Mouse (Mus musculus): ENCODE results near the gene Gm37240. TPM values are rescaled to one million over a fixed set of nuclear protein-coding genes. Genes with fewer than 3 reads are reported as not detected.
"Not testable (repeated sequence)": the region's sequence is repeated elsewhere in the genome, so short reads cannot be mapped to it uniquely, and the experiment has no call there.

Gene Gm37240
- polyA plus RNA-seq, 1 experiment from 2014 or later = 0.52 TPM

- whole genome bisulfite sequencing = 89% methylated on average over 4 of the region's 4 CpGs
- Histone ChIP-seq H3K36me3 (ENCODE audit: control insufficient read depth, insufficient read depth, low read length) (no peaks in the 10 kb centered on the region), H3K9me3 (ENCODE audit: control insufficient read depth, low read length) (no peaks in the 10 kb centered on the region), H3K4me1 (replicated peaks; ENCODE audit: control insufficient read depth, insufficient read depth, low read length) (no peaks in the 10 kb centered on the region), H3K27ac (ENCODE audit: low read depth, low read length) (no peak overlapping the region), H3K4me2 (replicated peaks; ENCODE audit: low read depth, low read length) (no peak overlapping the region), H3K9ac (ENCODE audit: low read depth, low read length) (no peak overlapping the region), H3K27me3 (ENCODE audit: control insufficient read depth, insufficient read depth, low read length) (no peaks in the 10 kb centered on the region), H3K4me3 (ENCODE audit: low read depth, low read length) (no peak overlapping the region)
- no peak for ATAC-seq (ENCODE audit: low FRiP score)
- no peak for DNase-seq (ENCODE audit: low spot score)
These were observed 1323.9 kb downstream of the Gm37240 start for GRCm38 (mm10) chr3:84563415-84563814.

GRCm38 (mm10) chr3:84562911-84563310 is 1324.4 kb downstream of the Gm37240 start:
- H3K9ac ChIP-seq (ENCODE audit: low read depth, low read length); DNase-seq (ENCODE audit: low spot score); H3K4me3 ChIP-seq (ENCODE audit: low read depth, low read length); H3K4me1 ChIP-seq (replicated peaks; ENCODE audit: control insufficient read depth, insufficient read depth, low read length); H3K4me2 ChIP-seq (replicated peaks; ENCODE audit: low read depth, low read length); H3K36me3 ChIP-seq (ENCODE audit: control insufficient read depth, insufficient read depth, low read length); H3K9me3 ChIP-seq (ENCODE audit: control insufficient read depth, low read length); H3K27me3 ChIP-seq (ENCODE audit: control insufficient read depth, insufficient read depth, low read length); H3K27ac ChIP-seq (ENCODE audit: low read depth, low read length); ATAC-seq (ENCODE audit: low FRiP score): not testable (repeated sequence)
- WGBS = 88% methylated on average over 2 of the region's 2 CpGs

GRCm38 (mm10) chr3:84558301-84558700 is 1329.0 kb downstream of the Gm37240 start:
- no peak overlapping the region for H3K9ac ChIP-seq (ENCODE audit: low read depth, low read length)
- H3K4me3 ChIP-seq (ENCODE audit: low read depth, low read length) = no peak overlapping the region
- DNase-seq (ENCODE audit: low spot score) = no peak
- no peak overlapping the region for H3K4me2 ChIP-seq (replicated peaks; ENCODE audit: low read depth, low read length)
- no peaks in the 10 kb centered on the region for H3K27me3 ChIP-seq (ENCODE audit: control insufficient read depth, insufficient read depth, low read length)
- no peaks in the 10 kb centered on the region for H3K4me1 ChIP-seq (replicated peaks; ENCODE audit: control insufficient read depth, insufficient read depth, low read length)
- H3K27ac ChIP-seq (ENCODE audit: low read depth, low read length) = no peak overlapping the region
- no peaks in the 10 kb centered on the region for H3K9me3 ChIP-seq (ENCODE audit: control insufficient read depth, low read length)
- WGBS = 97% methylated on average over 3 of the region's 3 CpGs
- ATAC-seq (ENCODE audit: low FRiP score) = no peak
- no peaks in the 10 kb centered on the region for H3K36me3 ChIP-seq (ENCODE audit: control insufficient read depth, insufficient read depth, low read length)

GRCm38 (mm10) chr3:84555780-84556179 is 1331.5 kb downstream of the Gm37240 start:
- Histone ChIP-seq H3K4me1 (replicated peaks; ENCODE audit: control insufficient read depth, insufficient read depth, low read length) (no peaks in the 10 kb centered on the region), H3K27me3 (ENCODE audit: control insufficient read depth, insufficient read depth, low read length) (no peaks in the 10 kb centered on the region), H3K27ac (ENCODE audit: low read depth, low read length) (no peak overlapping the region), H3K36me3 (ENCODE audit: control insufficient read depth, insufficient read depth, low read length) (no peaks in the 10 kb centered on the region), H3K4me3 (ENCODE audit: low read depth, low read length) (no peak overlapping the region), H3K4me2 (replicated peaks; ENCODE audit: low read depth, low read length) (no peak overlapping the region), H3K9ac (ENCODE audit: low read depth, low read length) (no peak overlapping the region), H3K9me3 (ENCODE audit: control insufficient read depth, low read length) (no peaks in the 10 kb centered on the region)
- ATAC-seq (ENCODE audit: low FRiP score) = no peak
- DNase-seq (ENCODE audit: low spot score) = no peak
- WGBS = 96% methylated on average over 3 of the region's 3 CpGs

GRCm38 (mm10) chr3:84547177-84547576 is 1340.1 kb downstream of the Gm37240 start:
- no peak overlapping the region for H3K9ac ChIP-seq (ENCODE audit: low read depth, low read length)
- WGBS = 70% methylated on average over 8 of the region's 8 CpGs
- H3K36me3 ChIP-seq (ENCODE audit: control insufficient read depth, insufficient read depth, low read length) = no peaks in the 10 kb centered on the region
- no peak for DNase-seq (ENCODE audit: low spot score)
- H3K27ac ChIP-seq (ENCODE audit: low read depth, low read length) = no peak overlapping the region
- H3K27me3 ChIP-seq (ENCODE audit: control insufficient read depth, insufficient read depth, low read length) = no peaks in the 10 kb centered on the region
- H3K4me3 ChIP-seq (ENCODE audit: low read depth, low read length) = no peak overlapping the region
- ATAC-seq (ENCODE audit: low FRiP score) = no peak
- no peak overlapping the region for H3K4me2 ChIP-seq (replicated peaks; ENCODE audit: low read depth, low read length)
- H3K4me1 ChIP-seq (replicated peaks; ENCODE audit: control insufficient read depth, insufficient read depth, low read length) = no peaks in the 10 kb centered on the region
- no peaks in the 10 kb centered on the region for H3K9me3 ChIP-seq (ENCODE audit: control insufficient read depth, low read length)

- not testable (repeated sequence) for H3K9ac ChIP-seq (ENCODE audit: low read depth, low read length); H3K27me3 ChIP-seq (ENCODE audit: control insufficient read depth, insufficient read depth, low read length); H3K27ac ChIP-seq (ENCODE audit: low read depth, low read length); H3K4me1 ChIP-seq (replicated peaks; ENCODE audit: control insufficient read depth, insufficient read depth, low read length); H3K4me3 ChIP-seq (ENCODE audit: low read depth, low read length); H3K36me3 ChIP-seq (ENCODE audit: control insufficient read depth, insufficient read depth, low read length); H3K9me3 ChIP-seq (ENCODE audit: control insufficient read depth, low read length); ATAC-seq (ENCODE audit: low FRiP score); H3K4me2 ChIP-seq (replicated peaks; ENCODE audit: low read depth, low read length)
- WGBS = 27% methylated on average over 3 of the region's 3 CpGs
- peak; percentile 72 for DNase-seq (ENCODE audit: low spot score)
These were observed 1344.9 kb downstream of the Gm37240 start for GRCm38 (mm10) chr3:84542450-84542849.

- H3K4me2 ChIP-seq (replicated peaks; ENCODE audit: low read depth, low read length) = no peak overlapping the region
- no peaks in the 10 kb centered on the region for H3K27me3 ChIP-seq (ENCODE audit: control insufficient read depth, insufficient read depth, low read length)
- no peak overlapping the region for H3K9ac ChIP-seq (ENCODE audit: low read depth, low read length)
- ATAC-seq (ENCODE audit: low FRiP score) (no peak), DNase-seq (ENCODE audit: low spot score) (no peak)
- no peak overlapping the region for H3K4me3 ChIP-seq (ENCODE audit: low read depth, low read length)
- no peaks in the 10 kb centered on the region for H3K4me1 ChIP-seq (replicated peaks; ENCODE audit: control insufficient read depth, insufficient read depth, low read length)
- H3K36me3 ChIP-seq (ENCODE audit: control insufficient read depth, insufficient read depth, low read length) = no peaks in the 10 kb centered on the region
- H3K9me3 ChIP-seq (ENCODE audit: control insufficient read depth, low read length) = no peaks in the 10 kb centered on the region
- H3K27ac ChIP-seq (ENCODE audit: low read depth, low read length) = no peak overlapping the region
- WGBS = 86% methylated on average over 1 of the region's 1 CpGs
These were observed 1345.4 kb downstream of the Gm37240 start for GRCm38 (mm10) chr3:84541881-84542280.

GRCm38 (mm10) chr3:84540640-84541039 is 1346.7 kb downstream of the Gm37240 start:
- Histone ChIP-seq H3K9ac (ENCODE audit: low read depth, low read length) (no peak overlapping the region), H3K9me3 (ENCODE audit: control insufficient read depth, low read length) (no peaks in the 10 kb centered on the region), H3K27ac (ENCODE audit: low read depth, low read length) (no peak overlapping the region), H3K36me3 (ENCODE audit: control insufficient read depth, insufficient read depth, low read length) (no peaks in the 10 kb centered on the region), H3K4me2 (replicated peaks; ENCODE audit: low read depth, low read length) (no peak overlapping the region), H3K27me3 (ENCODE audit: control insufficient read depth, insufficient read depth, low read length) (no peaks in the 10 kb centered on the region), H3K4me1 (replicated peaks; ENCODE audit: control insufficient read depth, insufficient read depth, low read length) (no peaks in the 10 kb centered on the region), H3K4me3 (ENCODE audit: low read depth, low read length) (no peak overlapping the region)
- no peak for ATAC-seq (ENCODE audit: low FRiP score)
- no peak for DNase-seq (ENCODE audit: low spot score)

GRCm38 (mm10) chr3:84536987-84537386 is 1350.3 kb downstream of the Gm37240 start:
- WGBS = 91% methylated on average over 6 of the region's 6 CpGs
- Histone ChIP-seq H3K27me3 (ENCODE audit: control insufficient read depth, insufficient read depth, low read length) (no peaks in the 10 kb centered on the region), H3K9me3 (ENCODE audit: control insufficient read depth, low read length) (no peaks in the 10 kb centered on the region), H3K36me3 (ENCODE audit: control insufficient read depth, insufficient read depth, low read length) (no peaks in the 10 kb centered on the region), H3K4me2 (replicated peaks; ENCODE audit: low read depth, low read length) (no peak overlapping the region), H3K4me3 (ENCODE audit: low read depth, low read length) (no peak overlapping the region), H3K27ac (ENCODE audit: low read depth, low read length) (no peak overlapping the region), H3K4me1 (replicated peaks; ENCODE audit: control insufficient read depth, insufficient read depth, low read length) (no peaks in the 10 kb centered on the region), H3K9ac (ENCODE audit: low read depth, low read length) (no peak overlapping the region)
- DNase-seq (ENCODE audit: low spot score) (no peak), ATAC-seq (ENCODE audit: low FRiP score) (no peak)

Measured in hindbrain, embryonic 11.5 days (tissue).